24 mouse cellular contexts compared by ENCODE assay signal in genomic region chr7:57153743-57154142, GRCm38 (mm10).
A peak's percentile ranks its signal among the peaks of the same experiment; 100 is the strongest.
DNase-seq lines count a peak whose midpoint lies in the region; ATAC-seq and TF ChIP-seq lines count a peak whose summit lies in the region.
"Had no signal": no experiment of that assay in that cellular context is flagged by ENCODE, and none has a peak within 500 bp of the region (broad histone marks: within the 10 kb centered on the region; RNA-seq: fewer than 3 reads in every experiment).

No protein-coding gene starts in this region.

- no peaks in the 10 kb centered on the region for H3K4me1 ChIP-seq in embryonic facial prominence, embryonic 14.5 days (ENCODE audit: control insufficient read depth, insufficient read depth, low read length)
- no peaks in the 10 kb centered on the region; the same call in 1 of the 2 replicates for H3K4me1 ChIP-seq in embryonic facial prominence, embryonic 10.5 days
- 0 out of 2 replicates have a peak, but pooled peaks cover 7% of the 10 kb centered on the region for H3K4me1 ChIP-seq in kidney, embryonic 15.5 days
- no peaks in the 10 kb centered on the region; the same call in 1 of the 2 replicates for H3K4me1 ChIP-seq in neural tube, embryonic 13.5 days (replicated peaks)
- H3K4me1 ChIP-seq in heart, adult 2 months (ENCODE audit: control insufficient read depth, insufficient read depth, low read length) = no peaks in the 10 kb centered on the region
- H3K4me1 ChIP-seq: embryonic facial prominence, embryonic 12.5 days; heart, embryonic 15.5 days had no signal

- no peaks in the 10 kb centered on the region for H3K9me3 ChIP-seq in embryonic facial prominence, embryonic 14.5 days (ENCODE audit: control insufficient read depth, low read length)
- no peaks in the 10 kb centered on the region for H3K9me3 ChIP-seq in embryonic facial prominence, embryonic 10.5 days
- no peaks in the 10 kb centered on the region for H3K9me3 ChIP-seq in kidney, embryonic 15.5 days (replicated peaks)
- H3K9me3 ChIP-seq in neural tube, embryonic 13.5 days = no peaks in the 10 kb centered on the region
- H3K9me3 ChIP-seq: embryonic facial prominence, embryonic 12.5 days; heart, embryonic 15.5 days; hindbrain, embryonic 13.5 days had no signal

- no peak for TF ChIP-seq CTCF in heart, adult 2 months (IDR thresholded peaks at IDR 0.05)

- no peak overlapping the region for H3K4me3 ChIP-seq in embryonic facial prominence, embryonic 14.5 days (ENCODE audit: low read depth, low read length)
- H3K4me3 ChIP-seq in embryonic facial prominence, embryonic 10.5 days = no peak overlapping the region
- no peak overlapping the region for H3K4me3 ChIP-seq in kidney, embryonic 15.5 days (replicated peaks)
- no peak overlapping the region for H3K4me3 ChIP-seq in neural tube, embryonic 13.5 days
- no peak overlapping the region for H3K4me3 ChIP-seq in heart, adult 2 months
- H3K4me3 ChIP-seq: embryonic facial prominence, embryonic 12.5 days; gastrocnemius, adult 2 months; heart, embryonic 15.5 days; hindbrain, embryonic 13.5 days had no signal

- intact Hi-C loops in heart, adult 2 months (cut with DNase I) = no loop called here

- H3K36me3 ChIP-seq in embryonic facial prominence, embryonic 14.5 days (ENCODE audit: control insufficient read depth, insufficient read depth, low read length) = no peaks in the 10 kb centered on the region
- no peaks in the 10 kb centered on the region for H3K36me3 ChIP-seq in embryonic facial prominence, embryonic 10.5 days (replicated peaks)
- H3K36me3 ChIP-seq in kidney, embryonic 15.5 days = no peaks in the 10 kb centered on the region
- H3K36me3 ChIP-seq in neural tube, embryonic 13.5 days = no peaks in the 10 kb centered on the region
- H3K36me3 ChIP-seq in heart, adult 2 months (ENCODE audit: control insufficient read depth, insufficient read depth, low read length) = no peaks in the 10 kb centered on the region
- H3K36me3 ChIP-seq: embryonic facial prominence, embryonic 12.5 days; G1E; heart, embryonic 15.5 days; hindbrain, embryonic 13.5 days had no signal

- no peak overlapping the region for H3K9ac ChIP-seq in embryonic facial prominence, embryonic 14.5 days (ENCODE audit: low read depth, low read length)
- H3K9ac ChIP-seq in kidney, embryonic 15.5 days = no peak overlapping the region
- no peak overlapping the region for H3K9ac ChIP-seq in neural tube, embryonic 13.5 days
- H3K9ac ChIP-seq in heart, adult 2 months (ENCODE audit: low read depth, low read length) = no peak overlapping the region
- H3K9ac ChIP-seq: embryonic facial prominence, embryonic 12.5 days; heart, embryonic 15.5 days; hindbrain, embryonic 13.5 days had no signal

- no peak overlapping the region for H3K27ac ChIP-seq in embryonic facial prominence, embryonic 14.5 days (replicated peaks; ENCODE audit: low read depth, low read length)
- no peak overlapping the region for H3K27ac ChIP-seq in embryonic facial prominence, embryonic 10.5 days (replicated peaks)
- H3K27ac ChIP-seq in kidney, embryonic 15.5 days = no peak overlapping the region
- no peak overlapping the region for H3K27ac ChIP-seq in neural tube, embryonic 13.5 days (replicated peaks)
- H3K27ac ChIP-seq in heart, adult 2 months = no peak overlapping the region
- H3K27ac ChIP-seq: embryonic facial prominence, embryonic 12.5 days; gastrocnemius, adult 2 months; heart, embryonic 15.5 days; hindbrain, embryonic 13.5 days; hindbrain, postnatal 0 days had no signal

- no peak overlapping the region for H3K4me2 ChIP-seq in embryonic facial prominence, embryonic 14.5 days (ENCODE audit: low read depth, low read length)
- H3K4me2 ChIP-seq in kidney, embryonic 15.5 days = no peak overlapping the region
- no peak overlapping the region for H3K4me2 ChIP-seq in neural tube, embryonic 13.5 days
- H3K4me2 ChIP-seq: embryonic facial prominence, embryonic 12.5 days; heart, embryonic 11.5 days; heart, embryonic 15.5 days; hindbrain, embryonic 13.5 days had no signal

- no peak for ATAC-seq in embryonic facial prominence, embryonic 14.5 days (ENCODE audit: low read depth)
- 0 out of 2 replicates have a peak, but pooled peaks have one; percentile 52 for ATAC-seq in kidney, embryonic 15.5 days (replicated peaks; ENCODE audit: low FRiP score)
- ATAC-seq in neural tube, embryonic 13.5 days (ENCODE audit: low read depth) = 0 out of 2 replicates have a peak, but pooled peaks have one; percentile 32
- ATAC-seq: CD4-positive, CD25-positive, alpha-beta regulatory T cell, adult 4 months; hindbrain, postnatal 0 days had no signal

- no peaks in the 10 kb centered on the region for H3K27me3 ChIP-seq in embryonic facial prominence, embryonic 14.5 days (replicated peaks; ENCODE audit: control insufficient read depth, insufficient read depth, low read length)
- no peaks in the 10 kb centered on the region for H3K27me3 ChIP-seq in embryonic facial prominence, embryonic 10.5 days (replicated peaks; ENCODE audit: low read depth, poor library complexity, severe bottlenecking)
- no peaks in the 10 kb centered on the region for H3K27me3 ChIP-seq in kidney, embryonic 15.5 days
- H3K27me3 ChIP-seq in neural tube, embryonic 13.5 days = no peaks in the 10 kb centered on the region
- H3K27me3 ChIP-seq in heart, adult 2 months (ENCODE audit: control insufficient read depth, insufficient read depth, low read length) = no peaks in the 10 kb centered on the region
- H3K27me3 ChIP-seq: embryonic facial prominence, embryonic 12.5 days; heart, embryonic 15.5 days; hindbrain, embryonic 13.5 days had no signal

- TF ChIP-seq EP300 in heart, adult 2 months (IDR thresholded peaks at IDR 0.05; ENCODE audit: insufficient read depth, low read depth, low read length) = no peak

- 28% methylated on average over 5 of the region's 5 CpGs for WGBS in embryonic facial prominence, embryonic 14.5 days
- 44% methylated on average over 5 of the region's 5 CpGs for WGBS in embryonic facial prominence, embryonic 10.5 days
- WGBS in kidney, embryonic 15.5 days = 32% methylated on average over 5 of the region's 5 CpGs
- 45% methylated on average over 5 of the region's 5 CpGs for WGBS in neural tube, embryonic 13.5 days
- 58% methylated on average over 5 of the region's 5 CpGs for WGBS in heart, adult 2 months

- no peak for TF ChIP-seq POLR2A in heart, adult 2 months (IDR thresholded peaks at IDR 0.05; ENCODE audit: insufficient read depth, low read depth, low read length)

- no peaks in the 10 kb centered on the region for H3K79me2 ChIP-seq in heart, adult 2 months (replicated peaks; ENCODE audit: control insufficient read depth, insufficient read depth, low read length)

- DNase-seq in embryonic facial prominence, embryonic 14.5 days (ENCODE audit: low spot score) = peak; percentile 9
- DNase-seq in embryonic facial prominence, embryonic 10.5 days (ENCODE audit: low spot score) = no peak
- DNase-seq in kidney, postnatal 25 days = no peak
- no peak for DNase-seq in neural tube, embryonic 10.5 days (ENCODE audit: extremely low spot score, low spot score)
- no peak for DNase-seq in heart, adult 2 months
- DNase-seq: adrenal gland, adult 8-10 months; adrenal gland, postnatal 36 days; B cell, adult 2 months; cerebellum, adult 11 months; cerebellum, adult 8-10 months; cerebellum, postnatal 14 days; embryo, embryonic 11 days; gastrocnemius, adult 2 months; heart, adult 18-20 months; heart, postnatal 14 days had no signal
